Mouse (Mus musculus): ENCODE measurements at regions not wholly inside any gene's neighbourhood (a gene's known extent, or its start where the extent isn't known, plus 50 kb on each side); places are given as distances from the start of the nearest gene placed in this dataset. TPM values are rescaled to one million over a fixed set of nuclear protein-coding genes. Genes with fewer than 3 reads are reported as not detected.

GRCm38 (mm10) chr1:193434281-193434680 is 64.2 kb upstream of the Camk1g start:
- Histone ChIP-seq H3K27ac (ENCODE audit: low read depth, low read length) (no peak overlapping the region; the same call in 1 of the 2 replicates), H3K27me3 (ENCODE audit: control insufficient read depth, insufficient read depth, low read length) (no peaks in the 10 kb centered on the region), H3K36me3 (ENCODE audit: control insufficient read depth, insufficient read depth, low read length) (no peaks in the 10 kb centered on the region), H3K4me2 (ENCODE audit: low read depth, low read length) (no peak overlapping the region), H3K9ac (replicated peaks; ENCODE audit: low read depth, low read length) (no peak overlapping the region), H3K4me1 (ENCODE audit: control insufficient read depth, insufficient read depth, low read length) (peaks cover 24% of the 10 kb centered on the region), H3K4me3 (ENCODE audit: low read depth, low read length) (no peak overlapping the region), H3K9me3 (ENCODE audit: control insufficient read depth, low read length) (no peaks in the 10 kb centered on the region)
- ATAC-seq (ENCODE audit: low read depth), result no peak
- WGBS, result 42% methylated on average over 4 of the region's 4 CpGs

- Histone ChIP-seq H3K27ac (ENCODE audit: low read depth, low read length) (peak overlapping the region; percentile 66), H3K4me3 (ENCODE audit: low read depth, low read length) (no peak overlapping the region), H3K9ac (replicated peaks; ENCODE audit: low read depth, low read length) (0 out of 2 replicates have a peak overlapping the region, but pooled peaks have one; percentile 8), H3K4me2 (ENCODE audit: low read depth, low read length) (no peak overlapping the region), H3K4me1 (ENCODE audit: control insufficient read depth, insufficient read depth, low read length) (peaks cover 24% of the 10 kb centered on the region), H3K9me3 (ENCODE audit: control insufficient read depth, low read length) (no peaks in the 10 kb centered on the region), H3K36me3 (ENCODE audit: control insufficient read depth, insufficient read depth, low read length) (no peaks in the 10 kb centered on the region), H3K27me3 (ENCODE audit: control insufficient read depth, insufficient read depth, low read length) (no peaks in the 10 kb centered on the region)
- WGBS, result 11% methylated on average over 7 of the region's 7 CpGs
- peak; percentile 80 for ATAC-seq (ENCODE audit: low read depth)
Measured at GRCm38 (mm10) chr1:193433493-193434021, 63.5 kb upstream of the Camk1g start.

- 0 out of 2 replicates have a peak overlapping the region, but pooled peaks have one; percentile 18 for H3K27ac ChIP-seq (ENCODE audit: low read depth, low read length)
- WGBS, result 35% methylated on average over 8 of the region's 8 CpGs
- H3K4me2 ChIP-seq (ENCODE audit: low read depth, low read length), result no peak overlapping the region
- H3K36me3 ChIP-seq (ENCODE audit: control insufficient read depth, insufficient read depth, low read length), result no peaks in the 10 kb centered on the region
- H3K27me3 ChIP-seq (ENCODE audit: control insufficient read depth, insufficient read depth, low read length), result no peaks in the 10 kb centered on the region
- no peaks in the 10 kb centered on the region for H3K9me3 ChIP-seq (ENCODE audit: control insufficient read depth, low read length)
- no peak overlapping the region for H3K4me3 ChIP-seq (ENCODE audit: low read depth, low read length)
- no peak for ATAC-seq (ENCODE audit: low read depth)
- H3K4me1 ChIP-seq (ENCODE audit: control insufficient read depth, insufficient read depth, low read length), result peaks cover 24% of the 10 kb centered on the region
- H3K9ac ChIP-seq (replicated peaks; ENCODE audit: low read depth, low read length), result no peak overlapping the region
Measured at GRCm38 (mm10) chr1:193430231-193430630, 60.1 kb upstream of the Camk1g start.

GRCm38 (mm10) chr1:193423653-193424075 is 53.6 kb upstream of the Camk1g start:
- no peaks in the 10 kb centered on the region for H3K36me3 ChIP-seq (ENCODE audit: control insufficient read depth, insufficient read depth, low read length)
- no peak overlapping the region for H3K4me2 ChIP-seq (ENCODE audit: low read depth, low read length)
- no peak overlapping the region for H3K4me3 ChIP-seq (ENCODE audit: low read depth, low read length)
- no peaks in the 10 kb centered on the region for H3K9me3 ChIP-seq (ENCODE audit: control insufficient read depth, low read length)
- H3K4me1 ChIP-seq (ENCODE audit: control insufficient read depth, insufficient read depth, low read length), result peaks cover 16% of the 10 kb centered on the region
- no peak for ATAC-seq (ENCODE audit: low read depth)
- peak overlapping the region; percentile 18; the same call in 1 of the 2 replicates for H3K27ac ChIP-seq (ENCODE audit: low read depth, low read length)
- H3K9ac ChIP-seq (replicated peaks; ENCODE audit: low read depth, low read length), result no peak overlapping the region
- 46% methylated on average over 8 of the region's 8 CpGs for WGBS
- H3K27me3 ChIP-seq (ENCODE audit: control insufficient read depth, insufficient read depth, low read length), result no peaks in the 10 kb centered on the region

GRCm38 (mm10) chr1:193422886-193423285 is 52.8 kb upstream of the Camk1g start:
- Histone ChIP-seq H3K27me3 (ENCODE audit: control insufficient read depth, insufficient read depth, low read length) (no peaks in the 10 kb centered on the region), H3K27ac (ENCODE audit: low read depth, low read length) (no peak overlapping the region), H3K4me1 (ENCODE audit: control insufficient read depth, insufficient read depth, low read length) (peaks cover 16% of the 10 kb centered on the region), H3K36me3 (ENCODE audit: control insufficient read depth, insufficient read depth, low read length) (no peaks in the 10 kb centered on the region), H3K9ac (replicated peaks; ENCODE audit: low read depth, low read length) (no peak overlapping the region), H3K9me3 (ENCODE audit: control insufficient read depth, low read length) (no peaks in the 10 kb centered on the region), H3K4me2 (ENCODE audit: low read depth, low read length) (no peak overlapping the region), H3K4me3 (ENCODE audit: low read depth, low read length) (no peak overlapping the region)
- ATAC-seq (ENCODE audit: low read depth), result no peak; the same call in 1 of the 2 replicates
- WGBS, result 92% methylated on average over 1 of the region's 1 CpGs

- no peak for ATAC-seq (ENCODE audit: low read depth)
- Histone ChIP-seq H3K4me1 (ENCODE audit: control insufficient read depth, insufficient read depth, low read length) (peaks cover 16% of the 10 kb centered on the region), H3K4me3 (ENCODE audit: low read depth, low read length) (no peak overlapping the region), H3K36me3 (ENCODE audit: control insufficient read depth, insufficient read depth, low read length) (no peaks in the 10 kb centered on the region), H3K9me3 (ENCODE audit: control insufficient read depth, low read length) (no peaks in the 10 kb centered on the region), H3K4me2 (ENCODE audit: low read depth, low read length) (no peak overlapping the region), H3K9ac (replicated peaks; ENCODE audit: low read depth, low read length) (no peak overlapping the region), H3K27me3 (ENCODE audit: control insufficient read depth, insufficient read depth, low read length) (no peaks in the 10 kb centered on the region), H3K27ac (ENCODE audit: low read depth, low read length) (no peak overlapping the region)
- 92% methylated on average over 1 of the region's 1 CpGs for WGBS
Measured at GRCm38 (mm10) chr1:193421820-193422219, 51.7 kb upstream of the Camk1g start.

- Histone ChIP-seq H3K4me3 (ENCODE audit: low read depth, low read length) (no peak overlapping the region), H3K27ac (ENCODE audit: low read depth, low read length) (no peak overlapping the region), H3K9me3 (ENCODE audit: control insufficient read depth, low read length) (no peaks in the 10 kb centered on the region), H3K36me3 (ENCODE audit: control insufficient read depth, insufficient read depth, low read length) (no peaks in the 10 kb centered on the region), H3K27me3 (ENCODE audit: control insufficient read depth, insufficient read depth, low read length) (no peaks in the 10 kb centered on the region), H3K4me2 (ENCODE audit: low read depth, low read length) (no peak overlapping the region), H3K9ac (replicated peaks; ENCODE audit: low read depth, low read length) (no peak overlapping the region), H3K4me1 (ENCODE audit: control insufficient read depth, insufficient read depth, low read length) (peaks cover 16% of the 10 kb centered on the region)
- ATAC-seq (ENCODE audit: low read depth), result no peak
Measured at GRCm38 (mm10) chr1:193421414-193421813, 51.3 kb upstream of the Camk1g start.

MicroRNAs in the stretch of these regions (microRNA counts, 519-probe panel; counts per million panel counts)
- not detected for microRNA mmu-miR-205

Small RNA genes lying in the stretch of these regions (microRNA-seq; reads per million reads assigned to microRNA genes)
- 11.4 reads per million, percentile 18 among the genes with 10 or more reads in this experiment for gene Mir205
